Mouse (Mus musculus) liver, embryonic 16.5 days (tissue): ENCODE data around the gene Sipa1l1. TPM values are rescaled to one million over a fixed set of nuclear protein-coding genes. Genes with fewer than 3 reads are reported as not detected.
"Not testable (repeated sequence)": the region's sequence is repeated elsewhere in the genome, so short reads cannot be mapped to it uniquely, and the experiment has no call there.

Source experiments
- ATAC-seq: fragments of 200-750 bp; cut with Nextera tagmentation; 2 replicates; pipeline ENCODE4 v1.8.0; 2017; ENCODE audit warnings: low read depth, mild to moderate bottlenecking, moderate number of reproducible peaks, moderate library complexity
- H3K27ac ChIP-seq: fragments of 300-500 bp; sonication (generic); 2 replicates; pipeline ENCODE4 v1.5.1; 2014; ENCODE audit warnings: mild to moderate bottlenecking, low read length
- H3K27me3 ChIP-seq: fragments of 300-500 bp; sonication (generic); 2 replicates; pipeline ENCODE4 v1.6.1; 2014; ENCODE audit warnings: low read depth, low read length, mixed read lengths; ENCODE audit not compliant: control insufficient read depth, insufficient read depth
- H3K36me3 ChIP-seq: fragments of 300-500 bp; sonication (generic); 2 replicates; pipeline ENCODE4 v1.6.1; 2014; ENCODE audit warnings: mild to moderate bottlenecking; ENCODE audit not compliant: control insufficient read depth, insufficient read depth
- H3K4me1 ChIP-seq: fragments of 300-500 bp; sonication (generic); 2 replicates; pipeline ENCODE4 v1.6.1; 2014; ENCODE audit warnings: low read depth, low read length, mixed read lengths; ENCODE audit not compliant: control insufficient read depth
- H3K4me2 ChIP-seq: fragments of 300-500 bp; sonication (generic); 2 replicates; pipeline ENCODE4 v1.6.1; 2014; ENCODE audit warnings: low read depth, low read length, mixed read lengths
- H3K4me3 ChIP-seq: fragments of 300-500 bp; sonication (generic); 2 replicates; pipeline ENCODE4 v1.5.1; 2014; ENCODE audit warnings: low read depth, mild to moderate bottlenecking, low read length
- H3K9ac ChIP-seq: fragments of 300-500 bp; sonication (generic); 2 replicates; pipeline ENCODE4 v1.6.1; 2014; ENCODE audit warnings: low read depth, low read length
- H3K9me3 ChIP-seq: fragments of 300-500 bp; sonication (generic); replicated peaks from 2 replicates; pipeline ENCODE4 v1.6.1; 2016; ENCODE audit warnings: low read length; ENCODE audit not compliant: control insufficient read depth
- WGBS: fragments of 180-500 bp; shearing (Covaris S2); extraction: QIAGEN DNeasy Blood & Tissue Kit; methylation state at CpG from one replicate; pipeline ENCODE4 v1.1.7; 2014; ENCODE audit not compliant: insufficient replicate concordance; 5-methylcytosine and 5-hydroxymethylcytosine counted together
- polyA plus RNA-seq: library from polyadenylated mRNA; unstranded; fragments of >200 nt; fragmentation: Nextera tagmentation; extraction: Ambion mirVana; gene quantifications from 2 replicates; pipeline ENCODE4 v1.2.1, GENCODE M21; 2015

Gene Sipa1l1
- polyA plus RNA-seq, 1 experiment from 2014 or later, result 4.2 TPM

GRCm38 (mm10) chr12:82473238-82473637 is 304.1 kb downstream of the Sipa1l1 start:
- 40% methylated on average over 4 of the region's 4 CpGs for WGBS
- Histone ChIP-seq H3K36me3 (no peaks in the 10 kb centered on the region), H3K4me2 (no peak overlapping the region), H3K27ac (no peak overlapping the region), H3K9ac (no peak overlapping the region), H3K27me3 (no peaks in the 10 kb centered on the region), H3K9me3 (no peaks in the 10 kb centered on the region), H3K4me3 (no peak overlapping the region), H3K4me1 (no peaks in the 10 kb centered on the region; the same call in 1 of the 2 replicates)
- no peak for ATAC-seq

- no peaks in the 10 kb centered on the region for H3K4me1 ChIP-seq
- H3K27me3 ChIP-seq, result no peaks in the 10 kb centered on the region
- WGBS, result 61% methylated on average over 4 of the region's 4 CpGs
- H3K9ac ChIP-seq, result no peak overlapping the region
- no peaks in the 10 kb centered on the region for H3K36me3 ChIP-seq
- no peak overlapping the region for H3K27ac ChIP-seq
- H3K4me2 ChIP-seq, result no peak overlapping the region
- no peak for ATAC-seq
- no peaks in the 10 kb centered on the region for H3K9me3 ChIP-seq
- H3K4me3 ChIP-seq, result no peak overlapping the region
These were observed 305.3 kb downstream of the Sipa1l1 start for GRCm38 (mm10) chr12:82474409-82474808.

- Histone ChIP-seq H3K9ac (no peak overlapping the region), H3K27ac (no peak overlapping the region; the same call in 1 of the 2 replicates), H3K36me3 (no peaks in the 10 kb centered on the region), H3K9me3 (no peaks in the 10 kb centered on the region), H3K27me3 (no peaks in the 10 kb centered on the region), H3K4me1 (no peaks in the 10 kb centered on the region), H3K4me3 (no peak overlapping the region), H3K4me2 (no peak overlapping the region)
- peak; percentile 67 for ATAC-seq
- 57% methylated on average over 10 of the region's 10 CpGs for WGBS
These were observed 306.9 kb downstream of the Sipa1l1 start for GRCm38 (mm10) chr12:82476028-82476427.

- no peaks in the 10 kb centered on the region for H3K27me3 ChIP-seq
- peak; percentile 72 for ATAC-seq
- H3K4me1 ChIP-seq, result no peaks in the 10 kb centered on the region
These were observed 307.5 kb downstream of the Sipa1l1 start for GRCm38 (mm10) chr12:82476580-82476979.

GRCm38 (mm10) chr12:82477826-82478225 is 308.7 kb downstream of the Sipa1l1 start:
- Histone ChIP-seq H3K9ac (no peak overlapping the region), H3K36me3 (no peaks in the 10 kb centered on the region), H3K27me3 (no peaks in the 10 kb centered on the region), H3K4me1 (no peaks in the 10 kb centered on the region), H3K9me3 (no peaks in the 10 kb centered on the region), H3K4me3 (no peak overlapping the region), H3K4me2 (no peak overlapping the region), H3K27ac (no peak overlapping the region)
- no peak for ATAC-seq
- WGBS, result 51% methylated on average over 5 of the region's 5 CpGs

More at GRCm38 (mm10) chr12:82476580-82476979, 307.5 kb downstream of the Sipa1l1 start:
- H3K9ac ChIP-seq, result no peak overlapping the region
- H3K4me2 ChIP-seq, result no peak overlapping the region
- H3K27ac ChIP-seq, result peak overlapping the region; percentile 44; the same call in 1 of the 2 replicates
- H3K36me3 ChIP-seq, result no peaks in the 10 kb centered on the region
- no peak overlapping the region for H3K4me3 ChIP-seq
- WGBS, result 25% methylated on average over 2 of the region's 2 CpGs
- no peaks in the 10 kb centered on the region for H3K9me3 ChIP-seq

- 27% methylated on average over 8 of the region's 8 CpGs for WGBS
- ATAC-seq, result no peak
- Histone ChIP-seq H3K9me3 (no peaks in the 10 kb centered on the region), H3K4me2 (no peak overlapping the region), H3K4me1 (no peaks in the 10 kb centered on the region), H3K9ac (no peak overlapping the region), H3K36me3 (no peaks in the 10 kb centered on the region), H3K4me3 (no peak overlapping the region), H3K27ac (no peak overlapping the region), H3K27me3 (no peaks in the 10 kb centered on the region)
These were observed 309.1 kb downstream of the Sipa1l1 start for GRCm38 (mm10) chr12:82478256-82478655.

- no peaks in the 10 kb centered on the region for H3K9me3 ChIP-seq
- H3K27ac ChIP-seq, result no peak overlapping the region
- WGBS, result 44% methylated on average over 3 of the region's 3 CpGs
- no peaks in the 10 kb centered on the region for H3K27me3 ChIP-seq
- H3K4me1 ChIP-seq, result no peaks in the 10 kb centered on the region
- no peak for ATAC-seq
- no peak overlapping the region for H3K9ac ChIP-seq
- no peak overlapping the region for H3K4me2 ChIP-seq
- H3K4me3 ChIP-seq, result no peak overlapping the region
- no peaks in the 10 kb centered on the region for H3K36me3 ChIP-seq
These were observed 310.3 kb downstream of the Sipa1l1 start for GRCm38 (mm10) chr12:82479393-82479792.

- not testable (repeated sequence) for H3K4me3 ChIP-seq, ATAC-seq, H3K4me1 ChIP-seq, H3K9me3 ChIP-seq, H3K9ac ChIP-seq, H3K4me2 ChIP-seq, H3K27ac ChIP-seq, H3K27me3 ChIP-seq, H3K36me3 ChIP-seq
- 38% methylated on average over 4 of the region's 5 CpGs for WGBS
These were observed 311.3 kb downstream of the Sipa1l1 start for GRCm38 (mm10) chr12:82480425-82480824.

- no peak for ATAC-seq
- no peak overlapping the region for H3K9ac ChIP-seq
- H3K4me3 ChIP-seq, result no peak overlapping the region
- H3K4me1 ChIP-seq, result no peaks in the 10 kb centered on the region
- 40% methylated on average over 2 of the region's 2 CpGs for WGBS
- no peak overlapping the region for H3K4me2 ChIP-seq
- H3K27me3 ChIP-seq, result no peaks in the 10 kb centered on the region
- no peaks in the 10 kb centered on the region for H3K9me3 ChIP-seq
- no peaks in the 10 kb centered on the region for H3K36me3 ChIP-seq
- no peak overlapping the region for H3K27ac ChIP-seq
These were observed 316.3 kb downstream of the Sipa1l1 start for GRCm38 (mm10) chr12:82485466-82485865.
